Mouse (Mus musculus) CD4-positive, CD25-positive, alpha-beta regulatory T cell, adult 4 months (primary cell): ENCODE data around the gene Atxn3. TPM values are rescaled to one million over a fixed set of nuclear protein-coding genes. Genes with fewer than 3 reads are reported as not detected.

Source experiments
- ATAC-seq: one replicate; pipeline ENCODE4 v1.8.0; 2017
- polyA plus RNA-seq, 2 experiments: library from polyadenylated mRNA; unstranded; fragments of 100-300 nt; shearing (Covaris generic); gene quantifications; one replicate each; pipeline ENCODE4 v1.2.1; 2017

Atxn3 gene
- polyA plus RNA-seq, 2 experiments from 2014 or later = 17.7 to 18.8 TPM

DNA sequence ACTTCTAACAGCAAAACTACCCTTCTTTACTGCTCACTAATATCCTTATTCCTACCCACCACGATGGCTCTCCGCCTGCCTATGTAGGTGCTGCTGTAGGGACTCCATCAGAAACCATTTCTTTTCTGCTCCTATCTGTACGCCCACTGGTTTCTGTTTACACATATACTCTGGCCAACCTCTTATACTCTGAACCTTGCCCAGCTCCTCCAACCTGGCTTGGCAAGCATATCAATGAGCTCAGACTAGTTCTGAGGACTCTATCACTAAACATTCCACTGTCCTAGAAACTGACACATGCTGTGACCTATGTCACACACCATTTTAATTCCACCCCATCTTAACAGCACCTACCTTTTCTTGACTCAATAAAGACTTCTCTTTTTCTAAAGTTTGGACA is 68.7 kb downstream of the Atxn3 start:
- no peak for ATAC-seq

- ATAC-seq = no peak
These were observed 69.7 kb downstream of the Atxn3 start for GRCm38 (mm10) chr12:101888312-101888711.

- ATAC-seq = no peak
These were observed 73.1 kb downstream of the Atxn3 start for GRCm38 (mm10) chr12:101884926-101885325.

- no peak for ATAC-seq
These were observed 81.7 kb downstream of the Atxn3 start for GRCm38 (mm10) chr12:101876374-101876773.

GRCm38 (mm10) chr12:101875107-101875506 is 82.9 kb downstream of the Atxn3 start:
- ATAC-seq = peak; percentile 53

Other genes with a start within 250 kb of the Atxn3 start
- gene Tc2n, start 239.7 kb downstream of the Atxn3 start, polyA plus RNA-seq = under 1 TPM in 1 of 2 experiments, not detected in 1; 0.09 TPM
- not detected for gene Fbln5, start 139.2 kb downstream of the Atxn3 start, polyA plus RNA-seq
- 10 to 100 TPM; 66.1 to 85.4 TPM for gene Trip11, start 45.0 kb downstream of the Atxn3 start, polyA plus RNA-seq
- gene Cpsf2, start 17.7 kb upstream of the Atxn3 start, polyA plus RNA-seq = 10 to 100 TPM; 16.2 to 19.4 TPM
- gene Slc24a4, start 170.5 kb upstream of the Atxn3 start, polyA plus RNA-seq = not detected